Mouse (Mus musculus) stomach, embryonic 14.5 days (tissue): ENCODE results near the gene 1600002K03Rik. TPM values are rescaled to one million over a fixed set of nuclear protein-coding genes. Genes with fewer than 3 reads are reported as not detected.
"Not testable (repeated sequence)": the region's sequence is repeated elsewhere in the genome, so short reads cannot be mapped to it uniquely, and the experiment has no call there.

Source experiments
- ATAC-seq: fragments of 200-750 bp; cut with Nextera tagmentation; 2 replicates; pipeline ENCODE4 v1.8.0; 2017; ENCODE audit warnings: low read depth, moderate TSS enrichment; ENCODE audit not compliant: insufficient number of reproducible peaks, insufficient read depth, low FRiP score
- H3K27ac ChIP-seq: fragments of 300-500 bp; sonication (generic); 2 replicates; pipeline ENCODE4 v1.5.1; 2014; ENCODE audit warnings: mild to moderate bottlenecking, low read length, moderate library complexity, mixed read lengths
- H3K27me3 ChIP-seq: fragments of 300-500 bp; sonication (generic); 2 replicates; pipeline ENCODE4 v1.6.1; 2014; ENCODE audit warnings: low read length, control low read depth, mixed read lengths; ENCODE audit not compliant: control insufficient read depth, insufficient read depth
- H3K36me3 ChIP-seq: fragments of 300-500 bp; sonication (generic); 2 replicates; pipeline ENCODE4 v1.6.1; 2014; ENCODE audit warnings: mild to moderate bottlenecking, control low read depth, low read length, moderate library complexity, mixed read lengths; ENCODE audit not compliant: control insufficient read depth, insufficient read depth
- H3K4me1 ChIP-seq: fragments of 300-500 bp; sonication (generic); 2 replicates; pipeline ENCODE4 v1.6.1; 2014; ENCODE audit warnings: low read length, control low read depth, mixed read lengths; ENCODE audit not compliant: control insufficient read depth, insufficient read depth
- H3K4me2 ChIP-seq: fragments of 300-500 bp; sonication (generic); replicated peaks from 2 replicates; pipeline ENCODE4 v1.6.1; 2014; ENCODE audit warnings: low read depth, low read length, control low read depth
- H3K4me3 ChIP-seq: fragments of 300-500 bp; sonication (generic); 2 replicates; pipeline ENCODE4 v1.5.1; 2014; ENCODE audit warnings: low read depth, low read length, control low read depth
- H3K9ac ChIP-seq: fragments of 300-500 bp; sonication (generic); replicated peaks from 2 replicates; pipeline ENCODE4 v1.6.1; 2014; ENCODE audit warnings: low read depth, mild to moderate bottlenecking, control low read depth, low read length, moderate library complexity, mixed read lengths
- H3K9me3 ChIP-seq: fragments of 300-500 bp; sonication (generic); 2 replicates; pipeline ENCODE4 v1.6.1; 2016; ENCODE audit warnings: low read depth, low read length, control low read depth; ENCODE audit not compliant: control insufficient read depth
- WGBS: fragments of 180-500 bp; shearing (Covaris S2); extraction: QIAGEN DNeasy Blood & Tissue Kit; methylation state at CpG from one replicate; pipeline ENCODE4 v1.1.7; 2014; 5-methylcytosine and 5-hydroxymethylcytosine counted together
- polyA plus RNA-seq: library from polyadenylated mRNA; unstranded; fragments of >200 nt; fragmentation: Nextera tagmentation; extraction: Ambion mirVana; gene quantifications from 2 replicates; pipeline ENCODE4 v1.2.1, GENCODE M21; 2014

The 1600002K03Rik gene
- polyA plus RNA-seq, 1 experiment from 2014 or later: 13.9 TPM

GRCm38 (mm10) chr10:80200485-80200884, 27.7 kb downstream of the 1600002K03Rik start:
- Histone ChIP-seq H3K27ac (no peak overlapping the region), H3K4me2 (no peak overlapping the region), H3K27me3 (no peaks in the 10 kb centered on the region), H3K4me3 (no peak overlapping the region), H3K9me3 (no peaks in the 10 kb centered on the region), H3K4me1 (no peaks in the 10 kb centered on the region), H3K9ac (no peak overlapping the region), H3K36me3 (no peaks in the 10 kb centered on the region)
- 77% methylated on average over 6 of the region's 6 CpGs for WGBS
- ATAC-seq: no peak

GRCm38 (mm10) chr10:80204055-80204454, 31.3 kb downstream of the 1600002K03Rik start:
- H3K27me3 ChIP-seq: no peaks in the 10 kb centered on the region
- no peaks in the 10 kb centered on the region for H3K4me1 ChIP-seq
- H3K4me2 ChIP-seq: no peak overlapping the region
- no peak overlapping the region for H3K4me3 ChIP-seq
- H3K27ac ChIP-seq: no peak overlapping the region
- no peak for ATAC-seq
- H3K36me3 ChIP-seq: no peaks in the 10 kb centered on the region
- WGBS: 23% methylated on average over 7 of the region's 7 CpGs
- H3K9ac ChIP-seq: 0 out of 2 replicates have a peak overlapping the region, but pooled peaks have one; percentile 14
- H3K9me3 ChIP-seq: no peaks in the 10 kb centered on the region

GRCm38 (mm10) chr10:80207201-80207600, 34.5 kb downstream of the 1600002K03Rik start:
- Histone ChIP-seq H3K9ac (no peak overlapping the region), H3K4me1 (no peaks in the 10 kb centered on the region), H3K36me3 (no peaks in the 10 kb centered on the region), H3K9me3 (no peaks in the 10 kb centered on the region), H3K27me3 (no peaks in the 10 kb centered on the region), H3K4me3 (no peak overlapping the region), H3K4me2 (no peak overlapping the region), H3K27ac (no peak overlapping the region)
- WGBS: 76% methylated on average over 1 of the region's 1 CpGs
- ATAC-seq: no peak

GRCm38 (mm10) chr10:80207676-80208075, 34.9 kb downstream of the 1600002K03Rik start:
- Histone ChIP-seq H3K36me3 (no peaks in the 10 kb centered on the region), H3K27ac (no peak overlapping the region), H3K9me3 (no peaks in the 10 kb centered on the region), H3K4me3 (no peak overlapping the region), H3K4me2 (no peak overlapping the region), H3K4me1 (no peaks in the 10 kb centered on the region), H3K9ac (no peak overlapping the region), H3K27me3 (no peaks in the 10 kb centered on the region)
- ATAC-seq: no peak
- 76% methylated on average over 10 of the region's 10 CpGs for WGBS

GRCm38 (mm10) chr10:80208248-80208647, 35.5 kb downstream of the 1600002K03Rik start:
- Histone ChIP-seq H3K9ac (no peak overlapping the region), H3K4me1 (no peaks in the 10 kb centered on the region), H3K4me2 (no peak overlapping the region), H3K9me3 (no peaks in the 10 kb centered on the region), H3K36me3 (no peaks in the 10 kb centered on the region), H3K27me3 (no peaks in the 10 kb centered on the region), H3K4me3 (no peak overlapping the region), H3K27ac (no peak overlapping the region)
- no peak for ATAC-seq
- 75% methylated on average over 4 of the region's 4 CpGs for WGBS

- Histone ChIP-seq H3K9ac (no peak overlapping the region), H3K36me3 (no peaks in the 10 kb centered on the region), H3K9me3 (no peaks in the 10 kb centered on the region), H3K4me1 (no peaks in the 10 kb centered on the region), H3K4me2 (no peak overlapping the region), H3K4me3 (no peak overlapping the region), H3K27me3 (no peaks in the 10 kb centered on the region), H3K27ac (no peak overlapping the region)
- 10% methylated on average over 24 of the region's 24 CpGs for WGBS
- ATAC-seq: no peak
Observed at GRCm38 (mm10) chr10:80208841-80209371, 36.2 kb downstream of the 1600002K03Rik start.

GRCm38 (mm10) chr10:80211547-80212103, 38.9 kb downstream of the 1600002K03Rik start:
- H3K9ac ChIP-seq, H3K27ac ChIP-seq, H3K36me3 ChIP-seq, H3K9me3 ChIP-seq, H3K4me2 ChIP-seq, H3K4me1 ChIP-seq, H3K27me3 ChIP-seq, ATAC-seq, H3K4me3 ChIP-seq: not testable (repeated sequence)
- WGBS: 66% methylated on average over 7 of the region's 7 CpGs

- Histone ChIP-seq H3K27ac (no peak overlapping the region), H3K9ac (no peak overlapping the region), H3K9me3 (no peaks in the 10 kb centered on the region), H3K4me1 (0 out of 2 replicates have a peak, but pooled peaks cover 7% of the 10 kb centered on the region), H3K36me3 (no peaks in the 10 kb centered on the region), H3K27me3 (no peaks in the 10 kb centered on the region), H3K4me2 (no peak overlapping the region), H3K4me3 (no peak overlapping the region)
- WGBS: 25% methylated on average over 16 of the region's 16 CpGs
- ATAC-seq: no peak
Observed at GRCm38 (mm10) chr10:80215048-80215772, 42.5 kb downstream of the 1600002K03Rik start.
